Mouse (Mus musculus) ES-E14 (cell line): ENCODE results near the gene Gm6169. TPM values are rescaled to one million over a fixed set of nuclear protein-coding genes. Genes with fewer than 3 reads are reported as not detected.

Experiments
- DNase-seq: peaks from one replicate; pipeline ENCODE4 v3.0.0-alpha.2; 2013; ENCODE audit warnings: low read depth, low spot score
- H3K27ac ChIP-seq: 2 replicates; pipeline ENCODE4 v1.5.1; 2012; ENCODE audit warnings: low read depth, mild to moderate bottlenecking, low read length, moderate library complexity, mixed read lengths; ENCODE audit not compliant: poor library complexity, insufficient read depth, severe bottlenecking
- H3K36me3 ChIP-seq: 2 replicates; pipeline ENCODE4 v1.6.1; 2012; ENCODE audit warnings: mild to moderate bottlenecking, low read length, moderate library complexity, mixed read lengths; ENCODE audit not compliant: control insufficient read depth, poor library complexity, insufficient read depth, severe bottlenecking
- H3K4me1 ChIP-seq, 2 experiments: fragments of 150-350 bp in 1 of 2; sonication (generic) in 1 of 2; 2 replicates each; pipeline ENCODE4 v1.6.1; 2012; ENCODE audit warnings: low read length in 2 of 2, mild to moderate bottlenecking in 1 of 2, mixed read lengths in 1 of 2; ENCODE audit not compliant: control insufficient read depth in 2 of 2, insufficient read depth in 2 of 2, poor library complexity in 1 of 2
- H3K4me3 ChIP-seq, 2 experiments: fragments of 150-350 bp in 1 of 2; sonication (generic) in 1 of 2; 2 replicates each; pipeline ENCODE4 v1.5.1; 2012; ENCODE audit warnings: low read length in 2 of 2, low read depth in 1 of 2, mild to moderate bottlenecking in 1 of 2, mixed read lengths in 1 of 2; ENCODE audit not compliant: insufficient read depth in 1 of 2, poor library complexity in 1 of 2, severe bottlenecking in 1 of 2
- H3K9ac ChIP-seq: 2 replicates; pipeline ENCODE4 v1.6.1; 2012; ENCODE audit warnings: low read depth, mild to moderate bottlenecking, low read length, mixed read lengths; ENCODE audit not compliant: poor library complexity, insufficient read depth, severe bottlenecking
- H3K9me3 ChIP-seq: fragments of 150-350 bp; sonication (generic); 2 replicates; pipeline ENCODE4 v1.6.1; 2012; ENCODE audit warnings: low read depth, mild to moderate bottlenecking, low read length; ENCODE audit not compliant: control insufficient read depth, insufficient read depth
- CHD2 ChIP-seq: IDR thresholded peaks from 2 replicates; pipeline ENCODE4 v1.6.1; 2014; ENCODE audit warnings: mild to moderate bottlenecking, low read depth, low read length, inconsistent platforms
- HCFC1 ChIP-seq: IDR thresholded peaks from 2 replicates; pipeline ENCODE4 v1.6.1; 2012; ENCODE audit warnings: low read length, inconsistent platforms, borderline replicate concordance; ENCODE audit not compliant: insufficient read depth
- MAFK ChIP-seq: IDR thresholded peaks from 2 replicates; pipeline ENCODE4 v1.6.1; 2014; ENCODE audit warnings: mild to moderate bottlenecking, low read depth, low read length, inconsistent platforms; ENCODE audit not compliant: insufficient read depth
- ZC3H11A ChIP-seq: IDR thresholded peaks from 2 replicates; pipeline ENCODE4 v1.6.1; 2012; ENCODE audit warnings: low read depth, mild to moderate bottlenecking, inconsistent platforms, low read length, borderline replicate concordance
- ZNF384 ChIP-seq: IDR thresholded peaks from 2 replicates; pipeline ENCODE4 v1.6.1; 2012; ENCODE audit warnings: low read depth, low read length, inconsistent platforms
- in situ Hi-C, 2 experiments: fragments of 600-800 bp; cut with MboI; formaldehyde crosslinking; loops; one replicate each; pipeline ENCODE4 v1.15.1; 2025; ENCODE audit warnings: low sequenced_read_pairs in 2 of 2, inconsistent platforms in 1 of 2; ENCODE audit not compliant: unreplicated experiment in 2 of 2
- total RNA-seq: library from RNA; depleted of rRNA; stranded (reverse); fragments of 300-350 nt; gene quantifications from 2 replicates; pipeline ENCODE4 v1.2.3, GENCODE M21; 2012

Gm6169 gene
- total RNA-seq, 1 experiment, result 8.4 TPM

DNA sequence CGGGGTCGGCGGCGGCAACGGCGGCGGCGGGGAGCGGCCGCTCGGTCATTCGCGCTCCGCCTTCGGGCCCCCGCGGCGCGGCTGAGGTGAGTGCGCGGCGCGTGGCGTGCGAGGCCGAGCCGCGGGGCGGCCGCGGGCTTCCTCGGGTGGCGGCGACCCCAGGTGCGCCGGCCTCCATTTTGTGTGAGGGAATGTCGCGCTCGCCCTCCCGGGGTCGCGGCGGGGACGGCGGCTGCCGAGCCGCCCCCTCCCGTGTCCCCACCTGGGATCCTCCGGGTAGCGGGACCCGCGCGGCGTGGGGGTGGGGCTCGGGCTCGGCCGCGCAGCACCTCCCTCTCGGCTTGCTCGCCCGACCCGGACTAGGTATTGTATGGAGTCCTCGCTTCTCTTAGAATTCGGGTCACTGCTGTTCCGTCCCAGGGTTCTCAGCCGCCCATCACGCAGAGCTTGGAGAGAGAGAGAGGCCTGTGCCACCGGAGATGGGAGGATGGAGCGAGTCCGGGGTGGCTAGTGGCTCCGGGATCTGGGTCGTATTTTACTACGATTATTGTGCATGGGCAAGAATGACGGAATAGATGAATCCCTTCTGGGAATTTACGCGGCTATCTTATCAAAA is 27.3 kb downstream of the Gm6169 start:
- Histone ChIP-seq H3K4me1 (peaks cover 10 to 26% of the 10 kb centered on the region in 2 experiments), H3K4me3 (peak overlapping the region; percentile 90 to 99), H3K9ac (peak overlapping the region; percentile 88), H3K27ac (peak overlapping the region; percentile 99), H3K9me3 (no peaks in the 10 kb centered on the region), H3K36me3 (no peaks in the 10 kb centered on the region)
- in situ Hi-C loops, result no loop called here
- no peak for DNase-seq
- TF ChIP-seq ZC3H11A (no peak), MAFK (no peak), CHD2 (no peak), HCFC1 (no peak), ZNF384 (no peak)

DNA sequence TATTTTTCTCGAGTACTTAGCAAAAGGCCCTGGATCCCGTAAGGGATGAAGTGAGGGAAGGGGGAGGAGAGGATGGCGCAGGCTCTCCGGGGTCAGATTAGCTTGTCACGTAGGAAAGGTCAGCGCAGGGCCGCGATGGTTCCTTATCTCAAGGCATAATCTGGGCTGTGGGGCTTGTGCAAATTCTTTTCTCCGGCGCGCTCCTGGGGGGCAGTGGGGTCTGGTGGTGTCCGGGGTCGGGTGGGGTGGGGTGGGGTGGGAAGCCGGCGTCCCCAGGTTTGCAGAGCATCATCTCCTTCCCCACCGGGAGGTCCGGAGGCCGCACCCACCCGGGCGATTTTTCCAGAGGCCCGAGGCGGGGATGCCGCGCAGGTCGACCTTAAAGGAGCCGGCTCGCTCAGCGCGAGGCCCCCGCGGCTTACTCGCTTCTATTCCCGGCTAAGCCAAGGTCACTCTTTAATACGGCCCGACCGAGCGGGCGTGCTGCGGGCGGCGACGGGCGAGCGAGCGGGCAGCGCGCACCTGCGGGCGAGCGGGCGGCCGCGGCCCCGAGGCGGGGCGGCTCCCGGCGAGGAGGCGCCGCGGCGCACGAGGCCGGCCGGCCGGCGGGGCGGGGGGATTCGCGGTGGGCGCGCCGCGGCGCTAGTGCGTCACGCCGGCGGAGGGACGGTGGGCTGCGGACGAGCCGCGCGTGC is 28.0 kb downstream of the Gm6169 start:
- H3K36me3 ChIP-seq, result no peaks in the 10 kb centered on the region
- H3K4me3 ChIP-seq, result peak overlapping the region; percentile 66 to 99
- H3K9me3 ChIP-seq, result no peaks in the 10 kb centered on the region
- in situ Hi-C loops, result no loop called here
- no peak for TF ChIP-seq ZNF384
- no peak for TF ChIP-seq CHD2
- TF ChIP-seq MAFK, result no peak
- no peak for TF ChIP-seq ZC3H11A
- TF ChIP-seq HCFC1, result no peak
- H3K9ac ChIP-seq, result peak overlapping the region; percentile 88
- H3K27ac ChIP-seq, result peak overlapping the region; percentile 99
- DNase-seq, result no peak
- H3K4me1 ChIP-seq, result peaks cover 12 to 26% of the 10 kb centered on the region in 2 experiments

DNA sequence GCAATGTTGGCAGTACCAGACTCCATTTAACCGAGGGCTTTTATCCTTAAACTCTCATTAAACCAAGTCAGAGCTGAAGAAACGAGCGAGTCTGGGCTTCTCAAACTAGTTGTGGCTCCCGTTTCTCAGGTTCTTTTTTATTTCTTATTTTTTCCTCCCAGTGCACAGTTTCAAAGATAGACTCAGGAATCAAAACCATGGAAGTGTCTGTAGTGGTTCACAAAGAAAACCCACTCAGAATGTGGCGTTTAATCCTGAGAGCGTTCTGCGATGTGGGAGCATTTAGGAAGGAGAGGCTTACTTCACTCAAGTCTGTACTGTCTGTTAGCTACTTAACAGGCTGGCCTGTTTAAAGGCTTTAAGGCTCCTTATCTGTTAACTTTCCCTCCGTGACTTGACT is 30.9 kb downstream of the Gm6169 start:
- Histone ChIP-seq H3K4me1 (peaks cover 13 to 20% of the 10 kb centered on the region in 2 experiments), H3K9me3 (no peaks in the 10 kb centered on the region), H3K4me3 (peak overlapping the region; percentile 57 to 66), H3K9ac (peak overlapping the region; percentile 33; the same call in 1 of the 2 replicates), H3K36me3 (no peaks in the 10 kb centered on the region), H3K27ac (peak overlapping the region; percentile 94; the same call in 1 of the 2 replicates)
- in situ Hi-C loops, result no loop called here
- DNase-seq, result no peak
- no peak for TF ChIP-seq ZC3H11A
- TF ChIP-seq ZNF384, result no peak
- TF ChIP-seq HCFC1, result no peak
- TF ChIP-seq MAFK, result no peak
- TF ChIP-seq CHD2, result no peak

DNA sequence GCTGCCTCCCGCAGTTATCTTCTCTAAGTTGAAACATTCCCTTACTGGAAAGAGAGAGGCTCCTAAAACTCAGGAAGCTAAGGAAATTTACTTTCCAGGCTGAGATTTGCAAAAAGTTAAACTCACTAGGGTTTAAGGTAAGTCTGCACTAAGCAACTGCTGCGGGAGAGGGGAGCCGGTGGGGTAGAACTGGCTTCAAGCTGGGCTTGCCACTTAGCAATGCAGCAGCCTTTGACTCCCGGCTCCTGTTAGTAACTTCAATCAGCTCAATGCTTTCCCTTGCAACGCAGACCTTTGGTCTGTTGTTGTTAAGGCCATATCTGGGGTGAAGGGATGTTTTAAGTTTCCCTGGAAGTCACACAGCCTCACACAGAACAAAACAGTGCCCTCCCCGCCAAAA is 31.3 kb downstream of the Gm6169 start:
- H3K27ac ChIP-seq, result peak overlapping the region; percentile 94
- H3K4me3 ChIP-seq, result peak overlapping the region; percentile 57 to 66
- in situ Hi-C loops, result no loop called here
- H3K4me1 ChIP-seq, result peaks cover 13 to 18% of the 10 kb centered on the region in 2 experiments
- peak overlapping the region; percentile 69; the same call in 1 of the 2 replicates for H3K9ac ChIP-seq
- no peaks in the 10 kb centered on the region for H3K36me3 ChIP-seq
- DNase-seq, result no peak
- TF ChIP-seq CHD2, result no peak
- no peak for TF ChIP-seq ZNF384
- TF ChIP-seq MAFK, result no peak
- no peak for TF ChIP-seq ZC3H11A
- no peak for TF ChIP-seq HCFC1
- no peaks in the 10 kb centered on the region for H3K9me3 ChIP-seq
